Mouse (Mus musculus) cerebellum, postnatal 4 days (tissue): Measurements from ENCODE around the gene Musk.

Source experiments
- DNase-seq, 2 experiments: peaks; one replicate each; pipeline ENCODE4 v3.0.0; 2022; ENCODE audit warnings: low spot score in 2 of 2, mixed read lengths in 1 of 2

Gene Musk

DNA sequence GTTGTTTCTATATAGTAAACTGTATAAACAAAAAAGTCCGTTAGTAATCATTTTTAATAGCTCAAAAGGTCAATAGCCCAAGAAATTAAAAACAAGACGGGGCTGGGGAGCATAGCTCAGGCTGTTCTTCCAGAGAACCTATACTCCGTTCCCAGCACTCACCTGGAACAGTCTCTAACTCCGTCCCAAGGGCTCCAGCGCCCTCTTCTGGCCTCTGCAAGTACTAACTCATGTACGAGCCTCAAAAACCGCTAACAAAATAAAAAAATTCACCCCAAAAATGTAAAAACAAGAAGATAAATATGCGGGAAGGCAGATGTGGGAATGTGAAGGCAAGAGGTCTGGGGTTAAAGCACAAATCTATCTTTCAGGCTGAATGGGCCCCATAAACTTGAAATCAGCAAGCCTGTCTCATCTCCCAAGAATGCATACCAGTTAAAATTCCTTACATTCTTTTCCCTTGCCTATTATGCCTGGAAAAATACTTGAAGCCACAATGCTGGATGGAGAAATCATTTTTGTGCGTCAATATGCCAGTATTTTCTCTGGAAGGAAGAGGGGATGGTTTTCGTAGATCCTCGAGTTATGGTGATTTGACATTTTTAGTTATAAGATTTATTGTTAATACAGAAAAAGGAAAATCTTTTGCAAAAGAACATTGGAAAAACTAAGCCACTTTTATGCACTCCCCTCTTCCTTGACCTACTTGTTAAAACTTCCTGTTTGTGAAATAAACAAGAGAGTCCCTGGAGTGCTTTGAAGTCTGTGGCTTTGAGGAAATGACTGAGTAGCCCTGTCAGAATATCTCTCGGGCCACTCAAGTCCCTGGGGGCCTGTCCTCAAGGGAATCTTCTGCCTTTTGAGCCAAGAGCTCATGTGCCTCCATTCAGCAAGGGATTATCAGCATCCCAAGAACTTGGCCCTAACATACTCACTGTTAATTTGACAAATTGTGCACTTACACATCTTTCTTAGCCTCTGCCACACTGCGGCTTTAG is 127.7 kb downstream of the Musk start:
- DNase-seq: no peak

GRCm38 (mm10) chr4:58415537-58415936 is 129.8 kb downstream of the Musk start:
- no peak for DNase-seq

- DNase-seq: no peak
Observed at GRCm38 (mm10) chr4:58417319-58417718, 131.6 kb downstream of the Musk start.

- no peak for DNase-seq
Observed at GRCm38 (mm10) chr4:58419225-58419624, 133.5 kb downstream of the Musk start.

DNA sequence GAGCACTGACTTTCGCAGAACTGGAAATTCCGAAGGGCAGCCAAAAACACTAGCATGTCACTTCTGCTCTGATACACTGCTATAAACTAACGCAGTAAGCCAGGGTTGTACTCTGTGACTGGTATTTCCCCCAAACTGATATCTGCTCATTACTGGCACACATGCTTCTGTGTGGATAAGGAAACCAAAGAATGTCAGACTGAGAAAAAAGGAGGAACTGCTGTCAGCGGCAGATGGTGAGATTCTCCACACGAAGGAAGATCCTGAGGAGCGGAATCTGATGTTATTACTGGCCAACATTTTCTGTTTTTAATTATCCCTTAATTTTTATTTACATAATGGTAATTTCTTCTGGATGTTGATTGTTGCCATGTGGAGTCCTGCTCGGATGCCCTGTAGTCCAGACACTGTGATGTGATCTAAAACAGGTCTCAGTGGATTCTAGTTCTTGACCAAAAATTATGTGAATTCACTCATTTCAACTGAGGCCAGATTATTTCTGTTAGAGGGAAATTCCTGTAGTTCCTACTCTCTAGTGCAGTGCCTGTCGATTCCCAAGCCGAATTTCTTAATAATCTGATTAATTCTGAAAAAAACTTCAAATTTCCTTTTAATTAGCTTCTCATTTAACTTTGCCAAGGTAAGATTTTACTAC is 137.6 kb downstream of the Musk start:
- no peak for DNase-seq
